Mouse (Mus musculus) CD4-positive, CD25-positive, alpha-beta regulatory T cell (primary cell): Measurements from ENCODE around the gene Olfr1100. TPM values are rescaled to one million over a fixed set of nuclear protein-coding genes. Genes with fewer than 3 reads are reported as not detected.

Experiments used
- polyA plus RNA-seq: library from polyadenylated mRNA; unstranded; fragments of 100-300 nt; shearing (Covaris generic); gene quantifications from one replicate; pipeline ENCODE4 v1.2.1, GENCODE M21; 2017

Olfr1100 gene
- polyA plus RNA-seq = not detected

DNA sequence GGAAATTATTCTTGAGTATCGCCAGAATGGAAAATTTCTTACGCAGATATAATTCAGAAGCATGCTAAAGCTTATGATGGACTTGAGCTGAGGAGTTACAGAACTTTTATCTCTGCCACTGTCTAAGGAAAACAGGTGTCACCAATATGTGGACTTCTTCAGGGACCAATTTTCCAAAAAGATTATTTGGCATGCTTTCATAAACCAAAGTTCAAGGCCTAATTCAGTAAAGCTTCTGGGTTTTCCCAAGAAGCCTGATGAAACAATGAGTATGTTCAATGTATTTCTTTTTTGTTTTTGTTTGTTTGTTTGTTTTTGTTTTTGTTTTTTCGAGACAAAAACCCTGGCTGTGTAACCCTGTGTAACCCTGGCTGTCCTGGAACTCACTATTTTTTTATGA lies at the start of gene Olfr1100:
Olfr1100 (minus strand) TSS at position 101 of the 400 bp plus-strand sequence.

DNA sequence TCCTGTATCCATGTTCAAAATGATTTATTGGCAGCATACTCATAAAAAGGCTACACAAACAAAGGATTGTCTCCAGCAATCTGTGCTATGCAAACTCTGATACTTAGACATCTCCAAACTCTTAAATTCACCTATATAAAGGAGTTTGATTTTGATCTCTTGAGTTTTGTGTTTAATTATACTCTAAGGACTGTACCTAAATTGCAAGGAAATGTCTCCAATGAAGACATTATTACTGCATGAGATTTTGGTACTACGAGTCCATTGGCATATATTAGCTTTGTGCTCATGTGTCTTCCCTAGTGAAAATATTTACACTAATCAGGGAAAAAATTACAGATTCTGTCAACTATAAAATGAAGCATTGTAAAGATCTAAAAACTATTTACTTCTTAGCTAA lies 47.2 kb upstream of the Olfr1100 start, which contains the start of gene Olfr1104:
Olfr1104 (minus strand) TSS at position 101 of the 400 bp plus-strand sequence.

DNA sequence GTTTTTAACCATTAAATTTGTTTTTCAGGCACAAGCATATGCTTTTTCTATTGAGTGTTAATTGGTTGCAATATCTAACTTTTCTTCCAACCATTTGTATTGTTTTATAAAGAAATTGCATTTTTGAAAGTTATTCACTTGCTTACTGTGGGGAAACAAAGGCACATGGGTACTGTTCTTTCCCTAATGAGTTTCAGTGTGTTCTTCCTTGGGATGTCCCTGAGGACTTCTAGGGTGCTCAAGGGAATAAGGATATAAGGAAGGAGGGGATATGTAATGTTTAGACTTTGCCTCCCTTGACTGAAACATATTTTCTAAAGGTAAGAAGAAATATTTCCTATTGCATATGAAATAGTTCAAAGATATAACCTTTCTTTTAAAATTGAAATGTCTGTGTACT lies 18.3 kb upstream of the Olfr1100 start, which contains the start of gene Olfr1102:
Olfr1102 (plus strand) TSS at position 301 of the 400 bp plus-strand sequence.

DNA sequence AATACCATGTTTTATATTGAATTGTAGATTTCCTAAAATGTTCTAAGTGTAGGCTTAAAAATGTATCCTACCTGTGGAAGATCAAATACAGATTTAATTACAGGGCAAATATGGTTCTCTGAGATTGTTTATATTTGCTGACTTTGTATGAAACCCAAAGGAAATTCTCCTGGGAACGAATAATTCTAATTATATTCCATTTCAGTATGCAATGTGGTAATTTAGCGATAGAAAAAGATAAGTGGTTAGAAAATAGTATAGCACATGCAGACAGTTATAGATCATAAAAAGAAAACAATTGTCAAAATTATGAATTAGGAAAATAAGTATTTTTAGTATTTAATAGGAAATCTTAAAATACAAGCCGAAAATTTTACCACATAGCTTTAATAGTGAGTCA lies 11.4 kb upstream of the Olfr1100 start, which contains the start of gene Olfr1101:
Olfr1101 (minus strand) TSS at position 101 of the 400 bp plus-strand sequence.

DNA sequence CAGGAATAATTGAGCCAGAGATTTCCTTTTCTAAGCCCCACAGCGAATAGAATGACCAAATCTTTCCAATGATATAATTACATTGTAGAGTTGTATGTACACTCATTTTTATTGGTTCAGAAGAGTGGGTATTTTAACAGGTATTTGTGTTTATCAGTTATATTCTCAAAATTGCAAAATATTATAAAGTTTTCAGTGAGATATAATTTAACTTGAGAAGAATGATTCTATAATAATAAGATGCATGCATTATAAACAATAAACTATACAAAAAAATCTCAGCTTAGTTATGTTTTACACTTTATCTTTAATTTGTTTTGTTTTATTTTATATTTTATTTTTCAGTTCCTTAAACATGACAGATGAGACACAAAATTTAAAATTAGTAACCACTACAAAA lies 19.2 kb downstream of the Olfr1100 start, which contains the start of gene Olfr1099:
Olfr1099 (minus strand) TSS at position 101 of the 400 bp plus-strand sequence.

Other genes with a start within 250 kb of the Olfr1100 start
- not detected for gene Olfr1089, start 246.3 kb downstream of the Olfr1100 start, polyA plus RNA-seq
- not detected for gene Olfr1090, start 221.0 kb downstream of the Olfr1100 start, polyA plus RNA-seq
- not detected for gene Olfr1093, start 197.5 kb downstream of the Olfr1100 start, polyA plus RNA-seq
- not detected for gene Olfr141, start 169.9 kb downstream of the Olfr1100 start, polyA plus RNA-seq
- not detected for gene Olfr1094, start 155.3 kb downstream of the Olfr1100 start, polyA plus RNA-seq
- gene Olfr1095, start 128.3 kb downstream of the Olfr1100 start, polyA plus RNA-seq = not detected
- gene Gm13723, start 105.2 kb downstream of the Olfr1100 start, polyA plus RNA-seq = not detected
- gene Olfr1097, start 87.7 kb downstream of the Olfr1100 start, polyA plus RNA-seq = not detected
- not detected for gene Olfr1098, start 55.4 kb downstream of the Olfr1100 start, polyA plus RNA-seq
- not detected for gene Olfr1099, start 19.3 kb downstream of the Olfr1100 start, polyA plus RNA-seq
- gene Olfr1101, start 11.3 kb upstream of the Olfr1100 start, polyA plus RNA-seq = not detected
- gene Olfr1102, start 18.4 kb upstream of the Olfr1100 start, polyA plus RNA-seq = not detected
- not detected for gene Olfr1104, start 47.1 kb upstream of the Olfr1100 start, polyA plus RNA-seq
- gene Olfr1105, start 56.6 kb upstream of the Olfr1100 start, polyA plus RNA-seq = not detected
- gene Olfr1106, start 72.3 kb upstream of the Olfr1100 start, polyA plus RNA-seq = not detected
- gene Olfr1107, start 95.9 kb upstream of the Olfr1100 start, polyA plus RNA-seq = not detected
- 0.17 TPM for gene Olfr1109, start 116.1 kb upstream of the Olfr1100 start, polyA plus RNA-seq
- not detected for gene Olfr259, start 134.6 kb upstream of the Olfr1100 start, polyA plus RNA-seq
- gene Olfr1110, start 160.3 kb upstream of the Olfr1100 start, polyA plus RNA-seq = not detected
- gene Olfr1111, start 172.7 kb upstream of the Olfr1100 start, polyA plus RNA-seq = not detected
- not detected for gene Olfr1112, start 207.8 kb upstream of the Olfr1100 start, polyA plus RNA-seq
- gene Olfr1113, start 229.0 kb upstream of the Olfr1100 start, polyA plus RNA-seq = not detected